ENCODE assay signal across 11 mouse cellular contexts in the genomic region with DNA sequence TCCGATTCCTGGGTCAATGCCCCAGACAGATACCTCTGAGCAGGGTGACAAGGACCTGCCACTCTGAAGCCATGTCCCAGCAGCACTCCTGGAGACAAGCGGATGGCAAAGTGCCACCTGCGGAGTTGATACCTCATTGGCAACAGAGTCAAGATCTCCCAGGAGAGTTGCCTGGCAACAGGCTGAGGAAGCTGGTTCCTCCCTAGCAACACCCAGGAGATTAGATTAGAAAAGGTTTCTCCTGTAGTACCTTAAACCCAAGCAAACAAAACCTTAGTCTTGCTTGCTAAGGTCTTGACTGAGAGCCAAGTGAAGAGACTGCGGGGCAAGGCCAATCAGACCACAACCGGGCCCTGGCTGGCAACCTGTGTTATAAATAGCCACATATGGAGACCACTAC.
A peak's percentile ranks its signal among the peaks of the same experiment; 100 is the strongest.
DNase-seq lines count a peak whose midpoint lies in the region; ATAC-seq and TF ChIP-seq lines count a peak whose summit lies in the region.
"Had no signal": no experiment of that assay in that cellular context is flagged by ENCODE, and none has a peak within 500 bp of the region (broad histone marks: within the 10 kb centered on the region; RNA-seq: fewer than 3 reads in every experiment).

No protein-coding gene starts in this region.

- peak; percentile 25; the same call in 1 of the 2 replicates for ATAC-seq in forebrain, embryonic 14.5 days
- ATAC-seq in inflammation-experienced regulatory T-cells, adult 6 months: no peak
- ATAC-seq: activated CD4-positive, CD25-positive, alpha-beta regulatory T cell, adult 4 months had no signal

- H3K4me3 ChIP-seq in forebrain, embryonic 14.5 days (ENCODE audit: low read depth, low read length): no peak overlapping the region
- no peak overlapping the region for H3K4me3 ChIP-seq in forebrain, embryonic 10.5 days
- H3K4me3 ChIP-seq in left cerebral cortex, adult 2 months: no peak overlapping the region
- H3K4me3 ChIP-seq: erythroblast, embryonic 14.5 days had no signal

- no peak overlapping the region for H3K9ac ChIP-seq in forebrain, embryonic 14.5 days (ENCODE audit: low read length)

- H3K27ac ChIP-seq in forebrain, embryonic 14.5 days (ENCODE audit: low read depth, low read length): no peak overlapping the region
- H3K27ac ChIP-seq in forebrain, embryonic 10.5 days: no peak overlapping the region
- H3K27ac ChIP-seq in left cerebral cortex, adult 2 months: peak overlapping the region; percentile 2

- H3K9me3 ChIP-seq in forebrain, embryonic 14.5 days (replicated peaks; ENCODE audit: control insufficient read depth, low read length): no peaks in the 10 kb centered on the region
- no peaks in the 10 kb centered on the region for H3K9me3 ChIP-seq in forebrain, embryonic 10.5 days

- H3K27me3 ChIP-seq in forebrain, embryonic 14.5 days (replicated peaks; ENCODE audit: control insufficient read depth, insufficient read depth, low read length): no peaks in the 10 kb centered on the region
- no peaks in the 10 kb centered on the region for H3K27me3 ChIP-seq in forebrain, embryonic 10.5 days (ENCODE audit: poor library complexity, severe bottlenecking)

- 49% methylated on average over 5 of the region's 5 CpGs for WGBS in forebrain, embryonic 14.5 days
- 70% methylated on average over 5 of the region's 5 CpGs for WGBS in forebrain, embryonic 10.5 days

- TF ChIP-seq CTCF in left cerebral cortex, adult 2 months (IDR thresholded peaks at IDR 0.05): no peak

- peaks cover 7% of the 10 kb centered on the region; the same call in 1 of the 2 replicates for H3K4me1 ChIP-seq in forebrain, embryonic 14.5 days (ENCODE audit: control insufficient read depth, insufficient read depth, low read length)
- H3K4me1 ChIP-seq in forebrain, embryonic 10.5 days: peaks cover 25% of the 10 kb centered on the region

- intact Hi-C loops in left cerebral cortex, adult 2 months (cut with DNase I): loop anchor here (5.0 kb wide), 1 partner anchor 80 kb away; no protein-coding TSS in a partner anchor

- peaks cover 70% of the 10 kb centered on the region for H3K36me3 ChIP-seq in forebrain, embryonic 14.5 days (ENCODE audit: control insufficient read depth, insufficient read depth, low read length)
- H3K36me3 ChIP-seq in forebrain, embryonic 10.5 days (replicated peaks): peaks cover 76% of the 10 kb centered on the region

- DNase-seq in forebrain, embryonic 14.5 days (ENCODE audit: low spot score): peak; percentile 64
- DNase-seq in forebrain, embryonic 10.5 days (ENCODE audit: extremely low spot score, low spot score): no peak
- peak; percentile 49 for DNase-seq in adrenal gland, postnatal 25 days
- peak; percentile 40 to 52 for DNase-seq in frontal cortex, postnatal 10 days (ENCODE audit: low spot score in 2 of 2)
- peak; percentile 56 to 59 for DNase-seq in left cerebral cortex, adult 2 months (ENCODE audit: extremely low spot score in 1 of 2, low spot score in 2 of 2)
- DNase-seq in thymus, postnatal 0 days (ENCODE audit: low spot score): no peak
- no peak for DNase-seq in retina, embryonic 14.5 days (ENCODE audit: low spot score)
- DNase-seq: lung, postnatal 10 days had no signal

- no peak overlapping the region for H3K4me2 ChIP-seq in forebrain, embryonic 14.5 days (ENCODE audit: low read length)

Comparison
In these comparisons a context has a peak if more than half of its experiments do, and no peak if none do; other contexts are left out.
1. DNase-seq: peak in forebrain, embryonic 14.5 days (single experiment), adrenal gland, postnatal 25 days (single experiment), frontal cortex, postnatal 10 days (2 of 2) and left cerebral cortex, adult 2 months (2 of 2); none in forebrain, embryonic 10.5 days (single experiment), thymus, postnatal 0 days (single experiment) and retina, embryonic 14.5 days (single experiment).